In genomic region chr15:8564331-8564730, GRCm38 (mm10) we compare ENCODE assay signal across 12 mouse cellular contexts. TPM values are rescaled to one million over a fixed set of nuclear protein-coding genes. Genes with fewer than 3 reads are reported as not detected.
"Had no signal": no experiment of that assay in that cellular context is flagged by ENCODE, and none has a peak within 500 bp of the region (broad histone marks: within the 10 kb centered on the region; RNA-seq: fewer than 3 reads in every experiment).

No protein-coding gene starts in this region.

- DNase-seq: retina, postnatal 1 day; right cerebral cortex, adult 18-20 months; right cerebral cortex, postnatal 14 days; right cerebral cortex, postnatal 25 days; right cerebral cortex, postnatal 4 days; spleen, adult 18-20 months; thymus, adult 18-20 months; thymus, adult 2 months; thymus, postnatal 14 days; thymus, postnatal 25 days; thymus, postnatal 4 days had no signal

RNA-seq across cellular contexts. Expression of gene Gm2310, which starts 44.6 kb away (rescaled TPM):
- total RNA-seq: neutrophil, adult 5-6 weeks had no signal
